Mouse (Mus musculus) macrophage (primary cell): ENCODE data around the gene Capn11. TPM values are rescaled to one million over a fixed set of nuclear protein-coding genes. Genes with fewer than 3 reads are reported as not detected.
"Not testable (repeated sequence)": the region's sequence is repeated elsewhere in the genome, so short reads cannot be mapped to it uniquely, and the experiment has no call there.

Experiments
- H3K27ac ChIP-seq: fragments of 350-480 bp; formaldehyde crosslinking; 2 replicates; pipeline ENCODE4 v1.9.0; 2021
- H3K36me3 ChIP-seq: fragments of 350-480 bp; formaldehyde crosslinking; 2 replicates; pipeline ENCODE4 v1.9.0; 2021; ENCODE audit errors: inconsistent target
- H3K4me3 ChIP-seq: fragments of 350-480 bp; formaldehyde crosslinking; 2 replicates; pipeline ENCODE4 v1.9.0; 2021; ENCODE audit errors: inconsistent target
- H3K79me2 ChIP-seq: fragments of 350-480 bp; formaldehyde crosslinking; 2 replicates; pipeline ENCODE4 v1.9.0; 2021; ENCODE audit errors: inconsistent target
- WGBS: methylation state at CpG from one replicate; pipeline ENCODE4 v1.1.7; 2026; ENCODE audit warnings: inconsistent platforms; ENCODE audit not compliant: missing documents; 5-methylcytosine and 5-hydroxymethylcytosine counted together
- polyA plus RNA-seq: library from polyadenylated mRNA; stranded (reverse); fragments of 250-400 nt; gene quantifications from 3 replicates; pipeline ENCODE4 v1.2.4, GENCODE M21; 2018; ENCODE audit warnings: inconsistent platforms

Capn11 gene
- polyA plus RNA-seq, 1 experiment from 2014 or later = 0.37 TPM

DNA sequence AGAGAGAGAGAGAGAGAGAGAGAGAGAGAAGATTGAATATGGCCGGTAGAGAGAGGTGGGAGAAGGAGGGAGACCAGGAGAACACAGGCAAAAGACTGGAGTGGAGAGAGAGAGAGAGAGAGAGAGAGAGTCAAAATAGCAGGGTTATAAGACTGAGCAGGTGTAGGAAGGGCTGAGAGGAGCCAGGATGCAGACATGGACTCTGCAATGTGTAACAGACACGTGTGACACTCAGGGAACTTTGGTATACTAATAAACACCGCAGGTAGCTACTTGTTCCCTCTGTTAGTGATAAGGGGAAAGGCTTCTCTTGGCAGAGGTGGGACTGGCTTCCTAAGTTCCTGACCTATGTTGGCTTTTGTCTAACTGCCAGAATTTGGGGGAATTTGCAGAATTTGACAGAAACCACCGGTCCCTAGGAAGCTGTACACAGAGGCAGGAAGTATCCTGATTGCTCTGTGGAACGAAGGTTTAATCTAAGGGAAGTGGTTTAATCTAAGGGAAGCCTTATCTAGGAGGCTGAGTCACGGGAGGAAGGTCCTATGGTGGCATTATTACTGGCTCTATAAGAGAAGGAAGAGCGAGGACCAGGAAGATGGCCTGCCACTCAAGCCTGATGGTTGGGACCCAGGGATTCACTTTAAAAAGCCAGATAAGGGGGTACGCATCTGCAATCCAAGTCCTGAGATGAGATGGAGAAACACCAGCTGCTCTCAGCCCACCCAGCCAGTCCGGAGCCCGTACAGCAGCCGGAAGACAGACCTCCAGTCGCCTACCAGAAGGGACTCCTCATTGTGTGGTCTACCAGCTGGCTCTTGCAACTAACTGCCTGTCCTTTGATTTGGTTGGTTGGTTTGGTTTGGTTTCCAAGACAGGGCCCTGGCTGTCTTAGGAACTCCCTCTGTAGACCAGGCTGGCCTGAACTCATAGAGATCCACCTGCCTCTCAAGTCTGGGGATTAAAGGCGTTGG, 30.0 kb downstream of the Capn11 start:
- H3K27ac ChIP-seq = no peak overlapping the region
- no peaks in the 10 kb centered on the region for H3K79me2 ChIP-seq
- no peaks in the 10 kb centered on the region for H3K36me3 ChIP-seq
- WGBS = 60% methylated on average over 13 of the region's 13 CpGs
- no peak overlapping the region for H3K4me3 ChIP-seq

GRCm38 (mm10) chr17:45628160-45628559, 31.0 kb downstream of the Capn11 start:
- H3K36me3 ChIP-seq = no peaks in the 10 kb centered on the region
- no peak overlapping the region for H3K4me3 ChIP-seq
- no peak overlapping the region for H3K27ac ChIP-seq
- no peaks in the 10 kb centered on the region for H3K79me2 ChIP-seq
- 83% methylated on average over 3 of the region's 3 CpGs for WGBS

GRCm38 (mm10) chr17:45626577-45627134, 32.5 kb downstream of the Capn11 start:
- Histone ChIP-seq H3K4me3 (no peak overlapping the region), H3K27ac (no peak overlapping the region), H3K36me3 (no peaks in the 10 kb centered on the region), H3K79me2 (no peaks in the 10 kb centered on the region)
- WGBS = 24% methylated on average over 15 of the region's 15 CpGs

- H3K27ac ChIP-seq, H3K36me3 ChIP-seq, H3K4me3 ChIP-seq, H3K79me2 ChIP-seq: not testable (repeated sequence)
- 87% methylated on average over 6 of the region's 8 CpGs for WGBS
Observed at GRCm38 (mm10) chr17:45623425-45623824, 35.7 kb downstream of the Capn11 start.

- H3K79me2 ChIP-seq = no peaks in the 10 kb centered on the region
- WGBS = under 1% methylated on average over 20 of the region's 20 CpGs
- H3K27ac ChIP-seq = peak overlapping the region; percentile 81
- H3K4me3 ChIP-seq = peak overlapping the region; percentile 49
- no peaks in the 10 kb centered on the region for H3K36me3 ChIP-seq
Observed at GRCm38 (mm10) chr17:45619386-45620256, 39.5 kb downstream of the Capn11 start.

DNA sequence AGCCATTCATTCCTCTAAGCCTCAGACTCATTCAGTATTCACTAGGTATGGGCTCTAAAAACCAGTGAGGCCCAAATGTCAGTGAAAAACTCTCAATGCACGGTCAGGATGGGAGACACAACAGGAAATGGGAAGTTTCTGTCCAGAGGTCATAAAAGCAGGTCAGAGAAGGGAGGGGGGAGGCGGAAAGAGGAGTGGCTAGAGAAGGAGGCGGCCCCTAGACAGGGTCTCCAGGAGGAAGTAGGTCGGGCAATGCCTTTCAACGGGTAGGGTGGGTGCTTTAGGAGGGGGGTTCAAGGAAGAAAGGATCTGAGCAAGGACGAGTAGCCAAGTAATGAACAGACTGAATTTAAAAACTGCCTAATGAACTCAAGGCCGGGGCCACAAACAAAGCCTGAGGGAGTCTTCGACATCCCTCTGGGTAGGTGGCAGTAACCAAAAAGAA, 40.2 kb downstream of the Capn11 start:
- no peaks in the 10 kb centered on the region for H3K36me3 ChIP-seq
- H3K4me3 ChIP-seq = peak overlapping the region; percentile 49
- no peaks in the 10 kb centered on the region for H3K79me2 ChIP-seq
- WGBS = 5% methylated on average over 8 of the region's 8 CpGs
- H3K27ac ChIP-seq = peak overlapping the region; percentile 81

- 100% methylated on average over 6 of the region's 6 CpGs for WGBS
- H3K4me3 ChIP-seq = no peak overlapping the region
- no peak overlapping the region for H3K27ac ChIP-seq
- H3K79me2 ChIP-seq = no peaks in the 10 kb centered on the region
- H3K36me3 ChIP-seq = no peaks in the 10 kb centered on the region
Observed at GRCm38 (mm10) chr17:45617655-45618054, 41.5 kb downstream of the Capn11 start.

DNA sequence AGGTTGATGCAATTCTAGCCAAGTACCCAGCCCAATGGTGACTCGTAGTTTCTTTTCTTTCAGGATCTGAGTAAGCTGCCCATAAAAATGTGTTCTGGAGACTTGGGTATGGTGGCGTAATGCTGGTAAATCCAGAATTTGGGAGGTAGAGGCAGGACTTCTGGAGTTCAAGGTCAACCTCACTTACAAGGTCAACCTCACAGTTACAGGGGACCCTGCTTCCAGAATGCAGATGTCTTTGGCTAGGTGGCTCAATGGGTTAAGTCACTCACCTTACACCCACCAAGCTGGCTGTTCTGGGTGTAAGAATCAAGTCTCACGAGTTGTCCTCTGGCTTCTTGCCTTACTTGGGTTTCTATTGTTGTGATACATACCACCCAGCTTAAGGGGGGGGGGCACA, 42.4 kb downstream of the Capn11 start:
- H3K36me3 ChIP-seq = no peaks in the 10 kb centered on the region
- no peak overlapping the region for H3K4me3 ChIP-seq
- H3K27ac ChIP-seq = no peak overlapping the region
- H3K79me2 ChIP-seq = no peaks in the 10 kb centered on the region
- WGBS = 100% methylated on average over 2 of the region's 3 CpGs

- 83% methylated on average over 2 of the region's 4 CpGs for WGBS
- Histone ChIP-seq H3K27ac (no peak overlapping the region), H3K4me3 (no peak overlapping the region), H3K36me3 (no peaks in the 10 kb centered on the region), H3K79me2 (no peaks in the 10 kb centered on the region)
Observed at GRCm38 (mm10) chr17:45616046-45616650, 43.0 kb downstream of the Capn11 start.

- 28% methylated on average over 7 of the region's 7 CpGs for WGBS
- Histone ChIP-seq H3K36me3 (no peaks in the 10 kb centered on the region), H3K27ac (peak overlapping the region; percentile 42), H3K4me3 (no peak overlapping the region), H3K79me2 (no peaks in the 10 kb centered on the region)
Observed at GRCm38 (mm10) chr17:45612921-45613320, 46.2 kb downstream of the Capn11 start.

DNA sequence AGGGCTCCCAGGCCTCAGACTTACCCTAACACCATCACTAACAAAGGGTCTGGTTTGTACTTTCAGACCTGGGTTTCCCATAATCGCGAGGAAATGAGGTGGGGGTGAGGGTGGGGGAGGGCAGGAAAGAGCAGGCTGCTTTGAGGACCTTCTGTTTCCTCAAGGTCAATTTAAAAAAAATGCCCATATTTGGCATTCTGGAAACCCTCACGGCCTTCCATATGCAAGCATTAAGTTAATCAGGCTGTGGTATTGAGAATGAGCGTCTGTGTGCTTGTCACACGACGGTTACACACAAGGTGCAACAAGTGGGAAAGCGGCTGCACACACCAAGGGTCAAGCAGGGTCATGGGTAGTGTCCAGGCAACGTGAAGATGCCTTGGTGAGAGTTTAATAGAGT, 47.1 kb downstream of the Capn11 start:
- H3K36me3 ChIP-seq = no peaks in the 10 kb centered on the region
- no peak overlapping the region for H3K27ac ChIP-seq
- 85% methylated on average over 8 of the region's 8 CpGs for WGBS

DNA sequence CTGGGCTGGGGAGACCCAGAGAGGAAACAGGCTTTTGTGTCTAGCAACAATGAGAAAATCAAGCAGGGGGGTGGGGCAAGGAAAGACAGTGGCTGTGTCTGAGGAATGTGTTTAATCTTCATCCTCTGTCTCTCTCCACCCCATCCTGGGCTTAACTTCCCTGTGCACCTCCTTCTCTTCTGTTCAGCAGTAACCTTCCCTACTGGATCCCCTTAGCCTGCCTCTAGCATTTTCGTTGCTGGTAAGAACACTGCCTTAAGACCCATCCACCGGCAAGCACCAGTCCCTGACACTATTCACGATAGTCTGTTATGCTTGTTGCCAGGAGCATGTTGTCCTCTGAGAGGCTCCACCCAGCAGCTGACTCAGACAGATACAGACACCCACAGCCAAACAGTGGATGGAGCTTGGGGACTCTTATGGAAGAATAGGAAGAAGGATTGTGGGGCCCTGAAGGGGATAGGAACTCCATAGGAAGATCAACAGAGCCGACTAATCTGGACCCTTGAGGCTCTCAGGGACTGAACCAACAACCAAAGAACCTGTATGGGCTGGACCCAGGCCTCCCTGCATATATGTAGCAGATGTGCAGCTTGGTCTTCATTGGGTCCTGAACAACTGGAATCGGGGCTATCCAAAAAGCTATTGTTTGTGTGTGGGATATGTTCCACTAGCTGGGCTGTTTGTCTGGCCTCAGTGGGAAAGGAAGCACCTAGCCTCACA, 48.8 kb downstream of the Capn11 start:
- H3K36me3 ChIP-seq = no peaks in the 10 kb centered on the region
- H3K27ac ChIP-seq = 0 out of 2 replicates have a peak overlapping the region, but pooled peaks have one; percentile 4
- 58% methylated on average over 4 of the region's 5 CpGs for WGBS
- no peaks in the 10 kb centered on the region for H3K79me2 ChIP-seq
- H3K4me3 ChIP-seq = no peak overlapping the region

More for the DNA sequence above, 47.1 kb downstream of the Capn11 start:
- no peaks in the 10 kb centered on the region for H3K79me2 ChIP-seq
- H3K4me3 ChIP-seq = no peak overlapping the region

GRCm38 (mm10) chr17:45608396-45608795, 50.7 kb downstream of the Capn11 start:
- WGBS = 52% methylated on average over 4 of the region's 4 CpGs
- H3K79me2 ChIP-seq = no peaks in the 10 kb centered on the region
- H3K36me3 ChIP-seq = no peaks in the 10 kb centered on the region
- no peak overlapping the region for H3K27ac ChIP-seq
- no peak overlapping the region for H3K4me3 ChIP-seq
